Mouse (Mus musculus) kidney, adult 2 months (tissue): ENCODE data around the gene Kdm1a.

ENCODE experiments used
- CTCF ChIP-seq: fragments of 200-500 bp; conservative IDR thresholded peaks from 2 replicates; pipeline ENCODE4 v1.5.1; 2011; ENCODE audit warnings: low read depth, mild to moderate bottlenecking, control low read depth, low read length, moderate library complexity, mixed read lengths; ENCODE audit not compliant: insufficient read depth, insufficient read length
- POLR2A ChIP-seq: fragments of 200-500 bp; IDR thresholded peaks from one replicate; pipeline ENCODE4 v1.6.1; 2011; ENCODE audit warnings: low read depth, low read length, control low read depth

- no peak for TF ChIP-seq CTCF
- TF ChIP-seq POLR2A: no peak
These were observed 1.0 kb downstream of the Kdm1a start for GRCm38 (mm10) chr4:136601476-136601875.
